Mouse (Mus musculus): ENCODE data around the gene Ltbr.

Ltbr gene

GRCm38 (mm10) chr6:125345625-125346024, 31.9 kb upstream of the Ltbr start:
- no peak for DNase-seq (ENCODE audit: extremely low spot score, low read depth, low spot score)

GRCm38 (mm10) chr6:125344866-125345265, 31.2 kb upstream of the Ltbr start:
- DNase-seq (ENCODE audit: extremely low spot score, low read depth, low spot score), result no peak

- DNase-seq (ENCODE audit: extremely low spot score, low read depth, low spot score), result no peak
Observed at GRCm38 (mm10) chr6:125344084-125344483, 30.4 kb upstream of the Ltbr start.

- no peak for DNase-seq (ENCODE audit: extremely low spot score, low read depth, low spot score)
Observed at GRCm38 (mm10) chr6:125342198-125342597, 28.5 kb upstream of the Ltbr start.

GRCm38 (mm10) chr6:125340244-125340643, 26.6 kb upstream of the Ltbr start:
- no peak for DNase-seq (ENCODE audit: extremely low spot score, low read depth, low spot score)

GRCm38 (mm10) chr6:125338791-125339660, 25.3 kb upstream of the Ltbr start:
- DNase-seq (ENCODE audit: extremely low spot score, low read depth, low spot score), result no peak

- no peak for DNase-seq (ENCODE audit: extremely low spot score, low read depth, low spot score)
Observed at GRCm38 (mm10) chr6:125334356-125334755, 20.7 kb upstream of the Ltbr start.

GRCm38 (mm10) chr6:125333112-125333899, 19.6 kb upstream of the Ltbr start:
- no peak for DNase-seq (ENCODE audit: extremely low spot score, low read depth, low spot score)

GRCm38 (mm10) chr6:125330626-125331326, 17.1 kb upstream of the Ltbr start:
- DNase-seq (ENCODE audit: extremely low spot score, low read depth, low spot score), result no peak

GRCm38 (mm10) chr6:125328243-125328642, 14.6 kb upstream of the Ltbr start:
- DNase-seq (ENCODE audit: extremely low spot score, low read depth, low spot score), result no peak

- DNase-seq (ENCODE audit: extremely low spot score, low read depth, low spot score), result no peak
Observed at GRCm38 (mm10) chr6:125325337-125325736, 11.7 kb upstream of the Ltbr start.

GRCm38 (mm10) chr6:125323547-125323946, 9.9 kb upstream of the Ltbr start:
- DNase-seq (ENCODE audit: extremely low spot score, low read depth, low spot score), result no peak

GRCm38 (mm10) chr6:125322794-125323193, 9.1 kb upstream of the Ltbr start:
- no peak for DNase-seq (ENCODE audit: extremely low spot score, low read depth, low spot score)

GRCm38 (mm10) chr6:125321114-125321855, 7.6 kb upstream of the Ltbr start:
- no peak for DNase-seq (ENCODE audit: extremely low spot score, low read depth, low spot score)

- DNase-seq (ENCODE audit: extremely low spot score, low read depth, low spot score), result no peak
Observed at GRCm38 (mm10) chr6:125320323-125320722, 6.6 kb upstream of the Ltbr start, which contains the start of gene Scnn1a. TSS of gene Scnn1a (plus strand) at chr6:125320659.

GRCm38 (mm10) chr6:125319919-125320296, 6.2 kb upstream of the Ltbr start:
- DNase-seq (ENCODE audit: extremely low spot score, low read depth, low spot score), result no peak

GRCm38 (mm10) chr6:125318981-125319918, 5.6 kb upstream of the Ltbr start:
- DNase-seq (ENCODE audit: extremely low spot score, low read depth, low spot score), result no peak

- no peak for DNase-seq (ENCODE audit: extremely low spot score, low read depth, low spot score)
Observed at GRCm38 (mm10) chr6:125317077-125317476, 3.4 kb upstream of the Ltbr start.

- no peak for DNase-seq (ENCODE audit: extremely low spot score, low read depth, low spot score)
Observed at GRCm38 (mm10) chr6:125314746-125315145, 1.1 kb upstream of the Ltbr start.

- no peak for DNase-seq (ENCODE audit: extremely low spot score, low read depth, low spot score)
Observed at GRCm38 (mm10) chr6:125314231-125314563, 512 bp upstream of the Ltbr start.
